Mouse (Mus musculus) thymus, postnatal 4 days (tissue): ENCODE measurements around the gene Stat5b.
A peak's percentile ranks its signal among the peaks of the same experiment; 100 is the strongest.

Experiments
- DNase-seq: peaks from one replicate; pipeline ENCODE4 v3.0.0; 2021

Gene Stat5b

DNA sequence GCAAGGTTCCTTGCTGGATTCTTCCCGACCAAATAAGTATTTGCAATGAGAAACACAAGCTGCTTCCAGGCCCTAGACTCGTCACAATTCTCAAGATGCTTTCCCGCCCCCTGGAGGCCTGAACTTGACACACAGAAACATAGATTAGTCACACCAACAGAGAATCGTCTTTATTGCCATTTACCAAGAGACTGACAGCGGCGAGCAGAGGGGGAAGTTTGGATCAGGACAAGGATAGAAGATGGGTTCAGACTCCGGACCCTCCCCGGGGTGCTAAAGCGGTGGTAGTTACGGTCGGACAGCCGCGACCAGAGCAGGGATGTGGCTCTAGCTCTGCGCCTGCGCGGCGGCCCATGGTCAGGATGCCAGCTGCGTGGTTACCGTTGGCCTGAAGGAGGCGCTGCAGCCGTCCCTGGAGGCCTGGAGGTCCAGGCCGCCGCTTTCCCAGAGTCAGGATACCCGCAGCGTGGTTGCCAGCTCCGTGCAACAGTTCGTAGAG is 88.9 kb downstream of the Stat5b start:
- DNase-seq: peak; percentile 90

DNA sequence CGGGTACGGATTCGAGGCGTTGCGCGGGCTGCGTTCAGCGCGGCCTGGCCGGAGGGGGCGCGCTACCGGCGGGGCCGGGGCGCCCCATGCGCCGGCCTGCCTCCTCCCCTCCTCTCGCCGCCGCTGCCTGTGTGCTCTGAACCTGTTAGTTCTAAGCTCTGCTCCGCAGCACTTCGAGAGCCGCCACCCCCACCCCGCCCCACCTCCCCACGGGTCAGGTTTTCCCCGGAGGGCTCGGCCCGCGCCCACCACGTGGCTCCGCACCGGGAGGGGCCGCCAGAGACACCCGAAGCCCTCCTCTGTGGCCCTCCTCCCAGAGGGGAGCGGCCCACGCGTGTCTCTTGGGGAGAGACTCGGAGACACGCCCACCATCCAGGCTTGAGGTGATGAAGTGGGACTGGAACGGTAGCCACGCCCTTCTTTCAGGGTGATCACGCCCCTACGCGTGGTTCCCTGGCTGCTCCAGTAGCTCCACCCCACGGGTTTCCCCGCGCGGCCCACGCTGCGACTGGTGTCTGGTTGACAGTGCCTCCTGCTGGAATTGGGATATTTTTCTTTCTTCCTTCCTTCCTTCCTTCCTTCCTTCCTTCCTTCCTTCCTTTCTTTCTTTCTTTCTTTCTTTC is 90.8 kb downstream of the Stat5b start, which contains the start of gene Kcnh4:
TSS of gene Kcnh4 (minus strand) at position 332 of the 623 bp plus-strand sequence.
- DNase-seq: peak; percentile 84

DNA sequence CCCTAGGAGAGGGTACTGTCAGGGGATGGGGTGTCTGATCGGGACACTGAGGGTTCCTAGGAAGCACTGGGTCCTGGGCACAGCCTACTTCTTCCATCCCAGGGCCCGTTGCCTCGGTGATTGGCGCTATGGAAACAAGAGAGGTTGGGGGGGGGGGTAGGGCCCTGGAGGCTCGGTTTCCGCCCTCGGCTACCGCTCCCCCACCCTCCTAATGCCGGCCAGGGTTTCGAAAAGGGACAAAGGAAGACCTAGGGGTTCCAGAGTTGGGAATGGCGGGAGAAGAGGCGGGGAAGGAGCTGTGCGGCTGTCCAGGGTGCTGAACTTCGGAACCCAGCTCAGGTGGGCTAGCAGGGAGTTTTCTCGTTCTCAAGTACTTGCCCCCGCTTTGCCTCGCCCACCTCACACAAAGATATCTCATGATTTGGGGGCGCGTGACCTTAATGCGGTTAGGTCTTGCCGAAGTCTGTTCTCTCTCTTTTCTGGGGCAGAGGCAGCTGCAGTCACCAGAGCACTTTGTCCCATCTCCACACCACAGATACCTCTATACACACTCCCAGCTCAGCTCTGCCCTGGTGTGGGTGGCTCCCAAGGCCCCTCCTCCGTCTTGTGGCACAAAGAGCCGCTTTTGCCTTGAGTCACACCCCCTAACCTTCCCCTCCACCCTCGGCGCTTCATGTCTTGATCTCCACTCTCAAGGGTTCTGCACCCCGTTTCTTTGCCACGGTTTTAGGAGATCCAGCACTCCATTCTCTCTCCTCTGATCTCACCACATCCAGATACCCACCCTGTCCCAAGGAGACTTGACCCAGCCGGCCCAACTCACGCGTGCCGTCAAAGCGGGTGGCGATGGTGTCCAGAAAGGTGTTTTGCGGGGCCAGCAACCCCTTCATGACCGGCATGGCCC is 91.6 kb downstream of the Stat5b start:
- peak; percentile 77 for DNase-seq

DNA sequence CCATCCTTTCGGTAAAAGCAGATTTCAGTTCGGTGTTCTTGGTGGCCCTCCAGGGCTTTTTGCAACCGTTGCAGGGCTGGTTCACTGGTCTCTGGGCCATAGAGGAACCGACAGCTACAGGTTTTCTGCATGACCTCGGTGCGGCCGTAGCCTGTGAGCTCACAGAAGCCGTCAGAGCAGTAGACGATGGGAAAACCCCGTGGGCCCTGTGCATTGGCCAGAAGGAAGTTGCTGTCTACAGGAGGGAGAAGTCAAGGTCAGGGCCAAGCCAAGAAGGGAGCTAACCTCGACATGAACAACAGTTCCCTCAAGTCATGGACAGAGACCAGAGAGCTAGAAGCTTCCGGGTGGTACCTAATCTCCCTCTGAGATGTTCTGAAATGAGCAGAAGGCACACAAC is 93.0 kb downstream of the Stat5b start:
- DNase-seq: no peak

DNA sequence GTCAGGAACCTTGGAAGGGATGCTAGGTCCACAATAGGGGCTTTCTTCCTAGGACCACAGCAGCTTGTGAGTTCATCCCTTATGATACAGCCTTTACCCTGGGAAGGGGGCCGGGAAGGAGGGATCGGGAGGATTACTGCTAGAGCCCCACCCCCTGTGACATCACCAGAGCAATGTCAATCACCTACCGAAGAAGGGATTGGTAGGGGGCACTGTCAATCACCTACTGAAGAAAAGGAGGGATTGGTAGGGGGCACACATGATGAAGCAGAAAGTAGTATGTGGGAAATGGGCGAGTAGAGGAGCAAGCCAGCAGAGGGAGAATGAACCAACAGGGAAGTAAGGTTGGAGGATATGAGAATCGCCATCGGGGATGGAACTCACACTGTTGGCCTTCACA is 94.0 kb downstream of the Stat5b start:
- no peak for DNase-seq

DNA sequence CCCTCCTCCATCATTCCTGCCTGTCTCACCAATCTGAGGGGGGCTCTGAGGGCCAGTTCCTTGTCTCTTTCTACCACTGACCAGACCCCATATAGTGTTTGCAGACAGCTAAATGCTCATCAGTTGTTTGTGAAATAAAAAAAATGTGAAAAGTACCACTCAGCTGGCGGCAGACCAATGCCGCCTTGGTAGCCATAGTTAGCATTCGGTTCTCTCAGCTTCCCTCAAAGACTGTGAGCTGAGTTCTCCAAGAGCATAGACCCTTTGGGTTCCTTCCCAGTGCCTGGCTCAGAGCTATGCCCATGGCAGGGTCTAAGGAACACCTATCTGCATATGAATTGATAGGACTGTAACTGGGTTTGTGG is 95.8 kb downstream of the Stat5b start:
- no peak for DNase-seq

DNA sequence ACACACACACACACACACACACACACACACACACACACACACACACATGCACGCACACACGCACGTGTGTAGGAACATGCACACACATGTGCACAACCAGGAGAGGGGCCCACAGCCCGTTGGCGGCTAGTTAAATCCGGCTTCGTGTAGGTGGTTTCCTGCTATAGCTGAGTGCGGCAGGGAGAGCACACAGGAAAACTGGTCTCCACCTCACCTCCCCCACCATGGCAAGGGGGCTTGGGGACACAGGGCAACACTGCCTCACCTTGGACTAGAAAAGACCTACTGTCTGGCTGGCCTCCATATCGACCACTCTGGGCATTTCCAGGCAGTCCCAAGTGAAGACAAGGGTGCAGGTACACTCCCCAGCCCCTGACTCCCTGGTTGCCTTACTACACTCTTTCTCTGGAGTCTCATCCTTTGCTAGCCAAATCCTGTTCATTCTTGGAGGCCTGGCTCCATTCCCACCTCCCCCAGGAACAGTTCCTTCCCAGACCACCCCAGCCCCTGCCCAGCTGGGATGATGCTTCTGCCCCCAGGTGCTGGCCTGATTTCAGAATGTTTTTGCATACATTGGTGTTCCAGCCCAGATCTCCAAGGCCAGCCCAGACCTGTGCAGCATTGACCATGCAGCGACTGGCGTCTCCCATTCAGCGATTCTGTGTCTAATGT is 96.4 kb downstream of the Stat5b start:
- no peak for DNase-seq

DNA sequence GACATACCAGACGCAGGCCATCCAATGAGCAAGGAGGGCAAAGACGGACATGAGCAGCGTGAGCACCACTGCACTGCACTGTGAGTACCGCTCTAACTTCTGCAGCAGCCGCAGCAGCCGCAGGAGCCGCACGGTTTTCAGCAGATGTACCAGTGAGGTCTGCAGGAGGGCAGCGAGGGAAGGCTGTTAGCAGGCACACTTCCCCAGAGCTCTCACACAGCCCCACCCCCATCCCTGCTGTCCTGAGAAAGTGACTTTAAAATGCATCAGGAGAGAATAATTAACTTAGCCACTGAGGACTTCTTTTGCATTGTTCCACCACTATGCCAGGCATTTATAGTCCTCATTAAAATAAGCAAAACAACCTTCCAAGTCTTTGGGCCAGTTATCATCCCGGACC is 98.2 kb downstream of the Stat5b start:
- DNase-seq: no peak

DNA sequence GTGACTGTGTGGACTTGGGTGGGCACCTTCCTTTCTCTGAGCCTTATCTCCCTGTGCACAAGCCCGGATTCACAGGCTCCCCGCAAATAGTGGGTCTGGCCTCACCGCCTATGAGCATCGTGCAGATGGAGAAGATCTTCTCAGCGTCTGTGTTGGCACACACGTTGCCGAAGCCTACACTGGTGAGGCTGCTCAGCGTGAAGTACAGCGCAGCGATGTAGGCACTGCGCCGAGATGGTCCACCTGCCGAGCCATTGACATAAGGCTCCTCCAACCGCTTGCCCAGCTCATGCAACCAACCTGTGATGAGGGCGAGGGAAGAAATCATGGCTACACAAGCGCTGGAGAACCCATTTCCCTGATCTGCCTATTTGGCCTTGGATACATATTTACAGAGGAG is 100.4 kb downstream of the Stat5b start:
- no peak for DNase-seq

DNA sequence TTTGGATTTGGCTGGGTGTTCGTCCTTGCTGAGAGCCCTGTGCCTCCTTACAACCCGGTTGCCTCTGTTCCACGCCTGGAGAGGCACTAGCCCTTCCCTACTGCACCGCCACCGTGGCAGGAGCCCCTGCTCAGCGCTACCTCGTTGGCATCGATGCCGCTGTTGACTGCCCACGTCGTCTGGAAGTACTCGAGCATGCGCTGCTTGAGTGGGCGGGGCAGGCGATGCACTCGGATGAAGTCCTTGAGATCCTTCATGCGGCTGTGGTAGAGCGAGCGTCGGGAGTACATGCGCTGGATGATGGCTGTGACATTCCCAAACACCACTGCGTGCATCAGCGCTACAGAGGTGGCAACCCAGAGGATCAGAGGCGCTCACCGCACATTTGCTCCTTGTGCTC is 101.1 kb downstream of the Stat5b start:
- DNase-seq: no peak

DNA sequence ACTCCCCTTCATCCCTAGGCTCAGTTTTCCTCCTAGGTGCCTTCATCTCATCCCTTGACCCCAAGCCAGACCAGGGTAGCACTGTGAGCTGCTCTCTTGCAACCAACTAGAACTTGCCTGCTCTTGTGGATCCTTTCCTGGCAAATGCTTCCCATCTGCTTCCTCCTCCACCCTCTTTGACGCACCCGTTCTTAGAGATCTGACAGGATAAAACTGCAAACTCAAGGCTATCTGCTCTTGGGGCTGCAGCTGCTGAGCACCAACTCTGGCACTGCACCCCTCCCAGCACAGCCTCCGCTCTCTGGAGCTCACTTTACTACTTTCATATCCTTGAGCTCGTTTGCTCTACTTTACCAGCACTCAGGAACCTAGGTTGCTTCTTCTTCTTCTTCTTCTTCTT is 101.9 kb downstream of the Stat5b start:
- no peak for DNase-seq

DNA sequence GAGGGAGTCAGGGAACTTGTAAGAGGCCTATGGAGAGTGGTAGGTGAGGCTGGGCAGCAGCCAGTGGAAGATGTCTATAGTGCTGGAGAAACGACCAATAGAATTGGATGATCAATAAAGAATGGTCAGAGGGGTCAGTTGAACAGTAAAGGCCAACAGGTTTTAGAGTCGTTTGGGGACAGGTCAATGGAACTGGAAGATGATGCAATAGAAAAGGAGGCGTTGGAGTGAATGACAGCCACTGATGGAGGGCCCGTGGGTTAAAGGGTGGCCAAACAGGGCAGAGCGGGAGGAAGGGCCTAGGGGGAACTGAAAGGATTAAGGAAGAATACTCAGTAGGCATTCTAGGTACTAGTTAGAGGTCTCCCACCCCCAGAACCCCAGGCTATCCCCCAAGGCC is 103.4 kb downstream of the Stat5b start:
- DNase-seq: no peak

DNA sequence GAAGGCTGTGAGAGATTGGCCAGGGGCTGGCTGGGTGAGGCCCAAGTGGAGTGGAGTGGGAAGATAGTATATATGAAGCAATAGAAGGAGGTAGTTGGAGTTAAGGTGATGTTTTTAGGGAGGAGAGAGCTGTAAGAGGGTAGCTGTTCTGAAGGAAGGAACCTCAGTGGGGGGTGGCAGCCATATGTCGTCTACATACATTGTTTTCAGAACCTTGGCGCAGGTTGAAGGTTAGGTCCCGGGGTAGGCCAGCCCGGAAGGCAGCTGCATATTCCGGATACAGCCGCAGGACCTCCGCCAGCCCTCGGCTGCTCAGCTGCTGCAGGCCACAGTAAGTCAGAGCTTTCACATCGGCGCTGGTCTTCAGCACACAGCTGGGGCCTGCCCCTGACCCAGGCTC is 104.0 kb downstream of the Stat5b start:
- no peak for DNase-seq

DNA sequence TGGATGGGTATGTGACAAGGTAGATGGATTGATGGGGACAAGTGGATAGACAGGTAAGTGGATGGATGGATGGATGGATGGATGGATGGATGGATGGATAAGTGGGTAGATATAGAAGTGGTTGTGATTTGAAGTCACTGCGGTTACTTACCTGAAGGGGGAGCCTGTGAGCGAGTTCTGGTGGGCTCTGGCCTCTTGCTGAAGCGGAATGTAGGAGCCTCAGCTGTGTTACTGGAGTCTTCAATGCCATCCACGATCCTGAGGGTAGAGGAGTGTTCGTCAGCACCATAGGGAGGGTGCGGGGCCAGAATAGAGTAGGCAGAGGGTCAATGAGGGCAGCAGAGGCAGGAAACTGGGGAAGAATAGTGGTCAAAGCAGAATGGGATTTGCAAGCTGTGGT is 105.4 kb downstream of the Stat5b start:
- peak; percentile 74 for DNase-seq

DNA sequence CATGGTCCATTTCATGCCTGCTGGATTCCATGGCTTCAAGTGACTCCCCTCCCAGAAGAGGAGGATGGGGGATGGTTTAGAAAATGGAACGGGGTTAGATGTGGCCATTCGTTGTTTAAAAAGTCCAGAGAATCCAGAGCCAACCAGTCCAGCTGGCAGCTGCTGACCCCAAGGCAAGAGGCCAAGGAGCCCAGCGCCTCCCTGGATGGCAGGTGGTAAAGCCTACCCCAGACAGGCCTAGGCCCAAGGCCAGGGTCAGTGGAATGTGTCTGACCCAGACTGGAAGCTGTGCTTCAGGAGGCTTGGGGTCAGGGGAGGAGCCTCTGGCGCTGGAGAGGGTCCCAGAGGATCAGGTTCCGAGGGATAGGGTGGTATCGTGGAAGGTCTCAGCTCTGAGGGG is 109.2 kb downstream of the Stat5b start:
- no peak for DNase-seq

DNA sequence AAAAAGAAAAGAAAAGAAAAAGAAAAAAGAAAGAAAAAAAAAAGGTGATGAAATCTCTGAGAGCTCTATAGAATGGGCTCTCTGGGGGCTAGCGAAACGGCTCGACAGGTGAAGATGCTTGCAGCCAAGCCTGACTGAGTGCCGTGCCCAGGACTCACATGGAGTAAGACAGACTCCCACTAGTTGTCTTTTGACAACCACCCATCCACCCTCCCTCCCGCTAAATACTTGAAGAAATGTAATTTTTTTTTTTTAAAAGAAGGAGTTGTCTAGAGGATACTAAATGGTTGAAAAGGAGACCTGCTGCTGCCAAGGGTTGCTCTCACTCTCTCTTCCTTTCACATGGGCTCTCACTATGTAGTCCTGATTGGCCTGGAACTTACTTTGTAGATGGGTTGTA is 111.8 kb downstream of the Stat5b start:
- DNase-seq: peak; percentile 37

DNA sequence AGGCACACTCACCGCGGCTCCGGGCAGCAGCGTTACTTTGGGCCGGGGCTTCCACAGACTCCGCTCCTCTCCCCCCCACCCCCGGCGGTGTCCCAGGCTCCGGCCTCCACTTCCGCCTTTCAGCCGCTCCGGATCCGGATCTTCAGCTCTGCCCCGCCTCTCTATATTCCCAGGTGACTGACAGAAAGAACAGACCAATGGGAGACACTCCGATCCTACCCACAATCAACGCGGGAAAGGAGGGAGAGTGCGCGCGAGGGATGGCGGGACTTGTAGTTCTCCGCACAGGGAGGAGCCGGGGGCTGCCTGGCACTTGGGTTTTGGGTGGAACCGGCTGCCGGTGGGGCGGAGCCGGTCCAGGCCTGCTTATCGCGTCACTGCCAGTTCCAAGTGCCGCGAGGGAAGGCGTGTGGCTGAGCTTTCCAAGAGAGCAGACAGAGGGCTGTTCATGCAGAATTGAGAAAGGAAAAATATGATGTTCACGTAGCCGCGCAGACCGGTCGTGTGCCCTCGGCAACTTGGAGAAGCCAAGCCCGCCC is 112.4 kb downstream of the Stat5b start, which contains the start of gene Rab5c:
TSS of gene Rab5c (minus strand) at position 150 of the 539 bp plus-strand sequence.
- DNase-seq: peak; percentile 96

DNA sequence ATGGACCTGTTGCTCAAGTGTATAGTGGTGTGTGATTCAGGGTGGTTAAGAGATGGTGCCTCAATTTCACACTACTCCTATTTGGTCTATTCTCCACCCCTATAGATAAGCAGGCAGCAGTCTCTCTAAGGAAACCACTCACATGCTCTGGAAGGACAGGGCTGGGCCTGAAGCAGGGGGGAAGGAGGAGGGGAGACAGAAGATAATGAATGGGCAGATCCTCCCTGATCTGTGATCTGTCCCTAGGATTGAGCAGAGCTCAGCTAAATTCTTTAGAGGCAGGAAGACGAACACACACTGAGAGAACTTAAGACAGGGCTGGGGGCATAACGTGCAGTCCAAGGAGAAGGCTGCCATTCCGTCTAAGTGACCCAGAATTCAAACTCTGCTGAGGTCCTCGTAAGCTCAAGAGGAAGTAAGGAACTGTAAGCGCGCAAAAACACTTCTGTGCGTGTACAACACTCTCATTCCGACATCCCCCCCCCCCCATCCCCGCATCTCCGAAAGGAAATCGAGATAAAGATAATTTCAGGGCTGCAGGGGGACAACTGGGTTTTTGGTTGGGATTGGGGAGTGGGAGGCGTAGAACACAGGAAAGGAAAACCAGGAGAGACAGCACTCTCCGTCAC is 113.3 kb downstream of the Stat5b start:
- no peak for DNase-seq

DNA sequence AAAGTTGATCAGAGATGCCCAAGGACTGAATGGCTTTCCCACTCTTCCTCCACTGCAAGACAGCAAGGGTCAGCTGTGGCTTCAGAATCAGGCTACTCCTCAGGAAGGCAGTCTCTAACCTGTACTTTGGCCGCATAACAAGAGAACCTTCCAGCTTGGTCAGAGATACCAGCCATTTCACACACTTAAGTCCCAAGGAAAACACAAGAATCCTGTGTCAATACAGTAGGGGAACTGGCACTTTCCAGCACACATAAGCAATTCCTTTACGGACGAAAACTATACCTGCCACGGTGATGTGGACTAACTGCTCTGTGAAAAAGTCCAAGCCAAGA is 113.8 kb downstream of the Stat5b start:
- DNase-seq: no peak

DNA sequence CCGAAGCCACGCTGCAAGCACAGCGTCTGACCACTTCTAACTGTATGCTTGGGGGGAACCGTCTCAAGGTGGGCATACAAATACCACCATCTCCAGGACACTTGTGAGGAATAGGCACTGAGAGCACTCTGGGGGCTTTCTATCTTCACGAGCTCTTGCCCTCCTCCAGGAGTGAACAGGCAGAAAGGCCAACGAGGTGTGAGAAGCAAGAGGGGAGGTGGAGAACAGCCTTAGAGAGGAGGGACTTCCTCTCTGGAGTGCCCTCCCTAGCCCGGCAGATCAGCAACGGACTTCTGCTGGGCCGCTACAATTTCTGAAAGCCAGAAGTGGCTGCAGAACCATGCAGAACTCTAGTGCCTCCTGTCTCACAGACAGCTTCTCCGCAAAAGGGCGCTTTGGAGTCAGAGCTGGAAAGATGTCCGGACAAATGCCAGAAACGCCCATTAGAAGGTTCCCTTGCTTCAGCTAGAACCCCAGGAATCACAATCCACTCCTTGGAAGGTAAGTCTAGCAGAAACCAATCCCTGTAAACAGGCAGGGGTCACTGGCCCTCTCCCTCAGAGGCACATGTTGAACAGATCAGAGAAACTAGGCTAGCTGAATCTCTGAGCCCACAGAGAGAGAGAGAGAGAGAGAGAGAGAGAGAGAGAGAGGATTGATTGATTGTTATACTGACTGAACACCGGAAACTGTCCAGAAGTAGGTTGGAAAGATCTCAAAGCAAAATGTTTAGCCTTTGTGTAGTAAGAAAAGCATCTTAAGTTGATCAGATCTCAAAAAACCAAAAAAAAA is 114.4 kb downstream of the Stat5b start:
- DNase-seq: peak; percentile 31

DNA sequence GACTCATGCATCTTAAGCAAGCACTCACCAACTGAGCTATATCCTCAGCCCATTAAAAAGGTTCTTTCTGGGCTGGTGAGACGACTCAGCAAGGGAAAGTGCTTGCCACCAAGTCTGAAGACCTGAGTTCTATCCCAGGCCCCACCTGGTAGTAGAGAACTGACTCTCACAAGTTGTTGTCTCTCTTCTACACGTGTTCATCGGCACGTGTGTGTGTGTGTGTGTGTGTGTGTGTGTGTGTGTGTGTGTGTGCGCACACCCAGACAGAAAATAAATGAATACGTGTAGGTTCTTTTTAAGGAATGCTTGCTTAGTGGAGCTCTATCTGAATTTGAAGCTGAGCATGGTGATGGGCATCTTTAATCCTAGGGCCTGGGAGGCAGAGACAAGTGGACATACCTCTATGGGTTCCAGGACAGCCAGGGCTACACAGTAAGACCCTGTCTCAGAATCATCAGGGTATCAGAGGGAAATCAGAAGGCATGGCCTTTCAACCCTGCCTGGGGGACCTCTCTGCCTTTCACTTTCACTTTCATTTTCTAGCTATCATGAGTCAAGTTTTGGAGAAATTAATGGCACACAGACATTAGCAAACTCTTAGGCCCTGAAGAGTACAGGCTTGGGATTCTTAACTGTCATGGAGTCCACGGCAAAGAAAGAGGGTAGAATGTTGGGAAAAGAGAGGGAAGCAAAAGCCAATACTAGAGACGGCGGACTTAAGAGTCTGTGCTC is 115.2 kb downstream of the Stat5b start:
- no peak for DNase-seq
